Mouse (Mus musculus): Measurements from ENCODE around the gene Nap1l1. TPM values are rescaled to one million over a fixed set of nuclear protein-coding genes. Genes with fewer than 3 reads are reported as not detected.

Gene Nap1l1
- polyA plus RNA-seq (2012; rRNA removed), result 71.0 and 78.9 TPM in 2 replicates

DNA sequence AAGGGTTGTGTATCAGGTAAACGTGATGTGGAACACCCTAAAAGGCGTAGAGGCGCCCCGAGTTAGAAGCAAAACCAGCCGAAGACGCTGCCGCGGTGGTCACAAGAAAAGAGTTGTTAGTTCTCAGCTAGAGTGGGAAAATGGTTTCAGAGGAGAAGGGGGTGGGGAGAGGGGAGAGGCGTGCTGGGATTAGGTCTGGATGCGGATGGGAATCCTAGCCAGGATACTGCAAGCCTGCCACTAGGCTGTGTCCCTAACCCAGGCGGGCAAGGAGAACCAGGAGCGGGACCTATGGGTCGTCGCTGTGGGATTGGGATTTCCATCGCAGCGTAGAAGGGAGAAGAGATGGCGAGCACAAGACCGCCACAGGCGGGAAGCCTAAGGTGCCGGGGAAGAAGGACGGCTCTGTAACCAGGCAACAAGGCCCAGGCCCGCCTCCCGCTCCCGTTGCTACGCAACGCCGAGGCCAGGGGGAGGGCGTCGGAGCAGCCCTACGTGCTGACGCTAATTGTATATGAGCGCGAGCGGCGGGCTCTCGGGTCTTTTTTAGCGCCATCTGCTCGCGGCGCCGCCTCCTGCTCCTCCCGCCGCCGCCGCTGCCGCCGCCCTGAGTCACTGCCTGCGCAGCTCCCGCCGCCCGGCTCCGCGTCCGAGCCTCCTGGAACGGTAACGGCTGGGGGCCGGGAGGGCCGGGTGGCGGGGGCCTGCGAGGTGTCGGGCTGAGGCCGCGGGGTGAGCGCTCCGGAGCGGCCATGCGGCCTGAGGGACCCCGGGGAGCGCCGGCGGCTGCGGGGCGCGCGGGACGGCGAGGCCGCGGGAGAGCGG is at the start of gene Nap1l1:
Gene Nap1l1 (plus strand): TSS at position 538 of the 825 bp plus-strand sequence.

DNA sequence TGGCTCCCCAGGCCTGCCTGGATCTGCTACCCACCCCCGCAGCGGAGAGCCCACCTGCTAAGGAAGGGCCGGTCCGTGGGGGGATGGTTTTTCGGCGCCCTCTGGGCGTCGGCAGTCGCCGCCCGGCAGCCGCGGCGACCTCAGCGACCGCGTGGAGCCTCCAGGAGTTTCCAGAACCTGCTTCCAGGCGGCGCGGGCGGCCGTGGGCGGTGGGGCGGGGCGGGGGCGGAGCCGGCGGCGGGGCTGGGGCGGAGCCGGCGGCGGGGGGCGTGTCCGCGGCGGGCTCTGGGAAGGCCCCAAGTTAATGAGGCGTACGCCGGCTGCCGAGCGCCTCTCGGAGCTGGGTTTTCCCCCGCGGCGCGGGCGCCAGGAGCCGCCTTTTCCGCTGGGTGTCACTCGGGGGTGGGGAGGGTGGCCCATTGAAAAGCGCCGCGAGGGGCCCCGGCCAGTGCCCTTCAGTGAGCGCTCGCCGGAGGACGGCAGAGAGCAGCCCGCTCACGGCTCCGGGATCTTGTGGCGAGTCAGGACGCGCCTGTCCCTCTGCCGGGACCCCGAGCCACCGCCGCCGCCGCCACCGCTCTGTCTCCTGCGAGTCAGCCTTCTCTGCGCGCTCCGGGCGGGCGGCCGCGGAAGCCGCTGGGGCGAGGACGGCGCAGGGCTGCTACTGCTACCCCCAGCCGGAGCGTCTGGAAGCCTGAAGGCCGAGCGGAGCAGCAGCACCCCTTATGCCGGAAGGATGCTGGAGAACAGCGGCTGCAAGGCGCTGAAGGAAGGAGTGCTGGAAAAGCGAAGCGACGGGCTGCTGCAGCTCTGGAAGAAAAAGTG is 33.3 kb downstream of the Nap1l1 start, which contains the start of gene Phlda1:
Gene Phlda1 (plus strand): TSS at position 186 of the 825 bp plus-strand sequence.

Other genes starting within 250 kb of the Nap1l1 start
- 2.1 and 2.3 TPM in 2 replicates for gene Bbs10, start 174.5 kb upstream of the Nap1l1 start, polyA plus RNA-seq (2012; rRNA removed)
- 16.9 and 25.4 TPM in 2 replicates for gene Phlda1, start 33.1 kb downstream of the Nap1l1 start, polyA plus RNA-seq (2012; rRNA removed)

Data from liver, embryonic 18 days (tissue).